In the genomic region with DNA sequence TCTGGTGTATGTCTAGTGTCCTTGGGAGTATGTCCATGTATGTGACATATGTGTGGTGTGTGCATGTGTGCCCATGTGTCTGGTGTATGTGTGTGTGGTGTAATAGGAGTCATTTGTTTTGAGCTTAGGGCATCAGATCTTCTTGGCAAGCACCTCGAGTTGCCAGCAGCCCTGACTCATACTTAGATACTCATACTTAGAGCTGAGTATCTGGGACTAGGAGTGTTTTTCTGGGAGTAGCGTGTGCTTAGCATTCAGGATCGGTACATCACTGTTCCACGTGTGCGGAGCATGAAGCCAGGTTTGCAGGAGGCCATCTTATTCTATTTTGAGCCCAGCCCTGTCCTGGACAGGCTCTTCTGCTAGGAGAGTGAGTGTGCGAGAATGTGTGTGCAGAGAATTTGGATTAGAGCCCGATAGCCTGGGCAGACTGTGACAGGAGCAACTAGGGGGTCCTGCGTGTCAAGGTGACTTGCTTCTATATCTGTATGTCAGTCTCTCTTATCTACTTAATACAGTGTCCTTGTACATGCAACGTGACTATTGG, we compare ENCODE assay signal across 25 mouse cellular contexts. TPM values are rescaled to one million over a fixed set of nuclear protein-coding genes. Genes with fewer than 3 reads are reported as not detected.
A peak's percentile ranks its signal among the peaks of the same experiment; 100 is the strongest.
DNase-seq lines count a peak whose midpoint lies in the region; ATAC-seq and TF ChIP-seq lines count a peak whose summit lies in the region.
"Had no signal": no experiment of that assay in that cellular context is flagged by ENCODE, and none has a peak within 500 bp of the region (broad histone marks: within the 10 kb centered on the region; RNA-seq: fewer than 3 reads in every experiment).

No protein-coding gene starts in this region.

- H3K4me1 ChIP-seq in heart, embryonic 11.5 days (ENCODE audit: control insufficient read depth, insufficient read depth, low read length), result peaks cover 28% of the 10 kb centered on the region
- H3K4me1 ChIP-seq in lung, postnatal 0 days (ENCODE audit: insufficient read depth, low read depth, low read length), result peaks cover 4% of the 10 kb centered on the region; the same call in 1 of the 2 replicates
- no peaks in the 10 kb centered on the region for H3K4me1 ChIP-seq in stomach, postnatal 0 days (replicated peaks; ENCODE audit: control insufficient read depth, insufficient read depth)
- peaks cover 14% of the 10 kb centered on the region for H3K4me1 ChIP-seq in hindbrain, embryonic 13.5 days (replicated peaks)

- peak overlapping the region; percentile 2 for H3K27ac ChIP-seq in heart, embryonic 11.5 days (ENCODE audit: low read depth, low read length)
- H3K27ac ChIP-seq in lung, postnatal 0 days (ENCODE audit: low read length), result 0 out of 2 replicates have a peak overlapping the region, but pooled peaks have one; percentile 7
- no peak overlapping the region for H3K27ac ChIP-seq in stomach, postnatal 0 days (replicated peaks)
- no peak overlapping the region for H3K27ac ChIP-seq in hindbrain, embryonic 13.5 days
- H3K27ac ChIP-seq: hindbrain, embryonic 15.5 days; intestine, embryonic 15.5 days had no signal

- H3K27me3 ChIP-seq in heart, embryonic 11.5 days (ENCODE audit: control insufficient read depth, insufficient read depth, low read length), result no peaks in the 10 kb centered on the region
- no peaks in the 10 kb centered on the region for H3K27me3 ChIP-seq in lung, postnatal 0 days (replicated peaks; ENCODE audit: insufficient read depth, low read length)
- H3K27me3 ChIP-seq in stomach, postnatal 0 days (ENCODE audit: control insufficient read depth, insufficient read depth, low read length), result no peaks in the 10 kb centered on the region
- no peaks in the 10 kb centered on the region; the same call in 1 of the 2 replicates for H3K27me3 ChIP-seq in hindbrain, embryonic 13.5 days
- H3K27me3 ChIP-seq: hindbrain, embryonic 15.5 days; intestine, embryonic 15.5 days had no signal

- H3K4me2 ChIP-seq in heart, embryonic 11.5 days, result no peak overlapping the region
- no peak overlapping the region for H3K4me2 ChIP-seq in lung, postnatal 0 days (replicated peaks; ENCODE audit: low read depth, low read length)
- H3K4me2 ChIP-seq in stomach, postnatal 0 days (replicated peaks; ENCODE audit: low read depth), result no peak overlapping the region
- no peak overlapping the region for H3K4me2 ChIP-seq in hindbrain, embryonic 13.5 days
- H3K4me2 ChIP-seq: hindbrain, embryonic 15.5 days; intestine, embryonic 15.5 days had no signal

- no peak overlapping the region for H3K9ac ChIP-seq in heart, embryonic 11.5 days (ENCODE audit: low read depth, low read length)
- H3K9ac ChIP-seq in lung, postnatal 0 days (replicated peaks; ENCODE audit: low read depth), result no peak overlapping the region
- no peak overlapping the region for H3K9ac ChIP-seq in stomach, postnatal 0 days (ENCODE audit: low read length)
- no peak overlapping the region for H3K9ac ChIP-seq in hindbrain, embryonic 13.5 days
- H3K9ac ChIP-seq: hindbrain, embryonic 15.5 days; intestine, embryonic 15.5 days; liver, postnatal 0 days had no signal

- H3K4me3 ChIP-seq in heart, embryonic 11.5 days (ENCODE audit: low read depth, low read length), result no peak overlapping the region
- no peak overlapping the region for H3K4me3 ChIP-seq in lung, postnatal 0 days (ENCODE audit: low read depth, low read length)
- no peak overlapping the region for H3K4me3 ChIP-seq in stomach, postnatal 0 days (ENCODE audit: low read depth, low read length)
- no peak overlapping the region for H3K4me3 ChIP-seq in hindbrain, embryonic 13.5 days
- H3K4me3 ChIP-seq: hindbrain, embryonic 15.5 days; intestine, embryonic 15.5 days had no signal

- no peaks in the 10 kb centered on the region for H3K36me3 ChIP-seq in heart, embryonic 11.5 days (ENCODE audit: control insufficient read depth, insufficient read depth, low read length)
- H3K36me3 ChIP-seq in lung, postnatal 0 days (ENCODE audit: insufficient read depth, low read length), result no peaks in the 10 kb centered on the region
- H3K36me3 ChIP-seq in stomach, postnatal 0 days (ENCODE audit: control insufficient read depth, insufficient read depth, low read length), result no peaks in the 10 kb centered on the region
- no peaks in the 10 kb centered on the region for H3K36me3 ChIP-seq in hindbrain, embryonic 13.5 days
- H3K36me3 ChIP-seq: G1E; hindbrain, embryonic 15.5 days; intestine, embryonic 15.5 days had no signal

- no peak for ATAC-seq in heart, embryonic 11.5 days (replicated peaks; ENCODE audit: insufficient number of reproducible peaks, low FRiP score, low TSS enrichment)
- ATAC-seq in lung, postnatal 0 days, result peak; percentile 79
- ATAC-seq in stomach, postnatal 0 days (ENCODE audit: low FRiP score, low TSS enrichment), result peak; percentile 31; the same call in 1 of the 2 replicates
- no peak for ATAC-seq in hindbrain, embryonic 13.5 days (ENCODE audit: low FRiP score)
- ATAC-seq: forebrain, embryonic 16.5 days; intestine, embryonic 15.5 days; liver, postnatal 0 days had no signal

- no peak for TF ChIP-seq CTCF in lung, postnatal 0 days (IDR thresholded peaks at IDR 0.05)
- no peak for TF ChIP-seq CTCF in stomach, postnatal 0 days (IDR thresholded peaks at IDR 0.05; ENCODE audit: low read depth)

- TF ChIP-seq EP300 in lung, postnatal 0 days (IDR thresholded peaks at IDR 0.05), result no peak; the same call in 1 of the 2 replicates
- TF ChIP-seq EP300 in stomach, postnatal 0 days (optimal IDR thresholded peaks at IDR 0.05), result no peak

- peak; percentile 48 to 67 for DNase-seq in adrenal gland, adult (ENCODE audit: inconsistent age in 2 of 2, low spot score in 1 of 2)
- DNase-seq in adrenal gland, postnatal 4 days (ENCODE audit: low spot score in 2 of 2), result no peak
- DNase-seq in heart, adult 9 months (ENCODE audit: low spot score in 2 of 2), result no peak
- peak; percentile 73 for DNase-seq in lung, postnatal 0 days (ENCODE audit: low spot score)
- DNase-seq in lung, postnatal 14 days, result no peak
- no peak for DNase-seq in stomach, postnatal 0 days (ENCODE audit: low spot score)
- DNase-seq: cerebellum, adult 11-12 months; cerebellum, postnatal 14 days; embryo, embryonic 11 days; kidney, adult 9 months; kidney, postnatal 25 days; left cerebral cortex, postnatal 4 days; liver, postnatal 0 days; lung, postnatal 4 days; thymus, adult 18-20 months; thymus, postnatal 4 days had no signal

- 52% methylated on average over 9 of the region's 9 CpGs for WGBS in heart, embryonic 11.5 days (ENCODE audit: insufficient replicate concordance)
- WGBS in lung, postnatal 0 days, result 66% methylated on average over 9 of the region's 9 CpGs
- 78% methylated on average over 9 of the region's 9 CpGs for WGBS in stomach, postnatal 0 days
- WGBS in hindbrain, embryonic 13.5 days, result 92% methylated on average over 9 of the region's 9 CpGs

- H3K9me3 ChIP-seq in heart, embryonic 11.5 days (replicated peaks; ENCODE audit: control insufficient read depth, low read length), result no peaks in the 10 kb centered on the region
- H3K9me3 ChIP-seq in lung, postnatal 0 days (ENCODE audit: low read length), result no peaks in the 10 kb centered on the region
- no peaks in the 10 kb centered on the region for H3K9me3 ChIP-seq in stomach, postnatal 0 days (ENCODE audit: control insufficient read depth, low read length)
- H3K9me3 ChIP-seq in hindbrain, embryonic 13.5 days, result no peaks in the 10 kb centered on the region
- H3K9me3 ChIP-seq: G1E; hindbrain, embryonic 15.5 days; intestine, embryonic 15.5 days had no signal

RNA-seq across cellular contexts. Expression of gene Spocd1, which starts 56.6 kb away (rescaled TPM):
- under 1 TPM; 0.62 to 0.64 TPM for total RNA-seq in adrenal gland, postnatal 4 days (2021)
- 0.34 and 0.38 TPM in 2 replicates for polyA plus RNA-seq in heart, embryonic 11.5 days (2014; fragmentation: Nextera tagmentation; extraction: Ambion mirVana)
- polyA plus RNA-seq in lung, postnatal 0 days (2015; fragmentation: Nextera tagmentation; extraction: Ambion mirVana), result not detected in 2 replicates
- not detected in 2 replicates for polyA plus RNA-seq in stomach, postnatal 0 days (2015; fragmentation: Nextera tagmentation; extraction: Ambion mirVana)
- polyA plus RNA-seq in hindbrain, embryonic 13.5 days (2015; fragmentation: Nextera tagmentation; extraction: Ambion mirVana), result not detected in 2 replicates
- total RNA-seq: G1E; gastrocnemius, adult 18-20 months; heart, adult 18-20 months; liver, adult 2 months had no signal
- polyA plus RNA-seq: forebrain, embryonic 16.5 days; G1E; intestine, embryonic 15.5 days; liver, adult 2 months; liver, postnatal 0 days had no signal

Comparison
In these comparisons a context has a peak if more than half of its experiments do, and no peak if none do; other contexts are left out.
1. DNase-seq: peak in adrenal gland, adult (2 of 2) and lung, postnatal 0 days (single experiment); none in adrenal gland, postnatal 4 days (0 of 2), heart, adult 9 months (0 of 2), lung, postnatal 14 days (single experiment) and stomach, postnatal 0 days (single experiment).
2. ATAC-seq: peak in lung, postnatal 0 days (single experiment) and stomach, postnatal 0 days (single experiment); none in heart, embryonic 11.5 days (single experiment) and hindbrain, embryonic 13.5 days (single experiment).
3. H3K27ac ChIP-seq: peak in heart, embryonic 11.5 days (single experiment) and lung, postnatal 0 days (single experiment); none in stomach, postnatal 0 days (single experiment) and hindbrain, embryonic 13.5 days (single experiment).